Mouse (Mus musculus) heart, postnatal 0 days (tissue): ENCODE results near the gene Ero1lb. TPM values are rescaled to one million over a fixed set of nuclear protein-coding genes. Genes with fewer than 3 reads are reported as not detected.
"Not testable (repeated sequence)": the region's sequence is repeated elsewhere in the genome, so short reads cannot be mapped to it uniquely, and the experiment has no call there.

ENCODE experiments used
- ATAC-seq: fragments of 200-750 bp; cut with Nextera tagmentation; 2 replicates; pipeline ENCODE4 v1.8.0; 2017; ENCODE audit warnings: low read depth, moderate number of reproducible peaks, moderate library complexity; ENCODE audit not compliant: insufficient read depth
- DNase-seq: peaks from one replicate; pipeline ENCODE4 v3.0.0-alpha.2; 2016; ENCODE audit warnings: low spot score
- H3K27ac ChIP-seq: fragments of 300-500 bp; sonication (generic); 2 replicates; pipeline ENCODE4 v1.5.1; 2014; ENCODE audit warnings: low read depth, mild to moderate bottlenecking
- H3K27me3 ChIP-seq: fragments of 300-500 bp; sonication (generic); 2 replicates; pipeline ENCODE4 v1.6.1; 2014; ENCODE audit warnings: low read length, mixed read lengths; ENCODE audit not compliant: control insufficient read depth, insufficient read depth
- H3K36me3 ChIP-seq: fragments of 300-500 bp; sonication (generic); replicated peaks from 2 replicates; pipeline ENCODE4 v1.6.1; 2014; ENCODE audit warnings: low read length, mixed read lengths; ENCODE audit not compliant: control insufficient read depth, insufficient read depth
- H3K4me1 ChIP-seq: fragments of 300-500 bp; sonication (generic); 2 replicates; pipeline ENCODE4 v1.6.1; 2014; ENCODE audit warnings: antibody characterized with exemption; ENCODE audit not compliant: control insufficient read depth, insufficient read depth
- H3K4me2 ChIP-seq: fragments of 300-500 bp; sonication (generic); 2 replicates; pipeline ENCODE4 v1.6.1; 2014; ENCODE audit warnings: low read depth, mild to moderate bottlenecking, low read length, moderate library complexity
- H3K4me3 ChIP-seq: fragments of 300-500 bp; sonication (generic); 2 replicates; pipeline ENCODE4 v1.5.1; 2014; ENCODE audit warnings: low read depth, low read length
- H3K9ac ChIP-seq: fragments of 300-500 bp; sonication (generic); replicated peaks from 2 replicates; pipeline ENCODE4 v1.6.1; 2014; ENCODE audit warnings: low read depth, low read length, mixed read lengths
- H3K9me3 ChIP-seq: fragments of 300-500 bp; sonication (generic); replicated peaks from 2 replicates; pipeline ENCODE4 v1.6.1; 2016; ENCODE audit warnings: low read length; ENCODE audit not compliant: control insufficient read depth
- CTCF ChIP-seq: IDR thresholded peaks from 2 replicates; pipeline ENCODE4 v1.5.1; 2016; ENCODE audit warnings: antibody characterized with exemption, control low read depth, low read depth
- EP300 ChIP-seq: IDR thresholded peaks from 2 replicates; pipeline ENCODE4 v1.6.1; 2016; ENCODE audit warnings: antibody characterized with exemption, low read depth
- WGBS: fragments of 180-500 bp; shearing (Covaris S2); extraction: QIAGEN DNeasy Blood & Tissue Kit; methylation state at CpG from one replicate; pipeline ENCODE4 v1.1.7; 2014; 5-methylcytosine and 5-hydroxymethylcytosine counted together
- polyA plus RNA-seq: library from polyadenylated mRNA; unstranded; fragments of >200 nt; fragmentation: Nextera tagmentation; extraction: Ambion mirVana; gene quantifications from 2 replicates; pipeline ENCODE4 v1.2.1, GENCODE M21; 2015
- total RNA-seq: library from RNA; depleted of rRNA; stranded (reverse); fragments of >200 nt; gene quantifications from 2 replicates; pipeline ENCODE4 v1.2.3, GENCODE M21; 2014; ENCODE audit warnings: low replicate concordance

Gene Ero1lb
- total and polyA plus RNA-seq, 2 experiments from 2014 or later = 1.4 to 2.4 TPM

DNA sequence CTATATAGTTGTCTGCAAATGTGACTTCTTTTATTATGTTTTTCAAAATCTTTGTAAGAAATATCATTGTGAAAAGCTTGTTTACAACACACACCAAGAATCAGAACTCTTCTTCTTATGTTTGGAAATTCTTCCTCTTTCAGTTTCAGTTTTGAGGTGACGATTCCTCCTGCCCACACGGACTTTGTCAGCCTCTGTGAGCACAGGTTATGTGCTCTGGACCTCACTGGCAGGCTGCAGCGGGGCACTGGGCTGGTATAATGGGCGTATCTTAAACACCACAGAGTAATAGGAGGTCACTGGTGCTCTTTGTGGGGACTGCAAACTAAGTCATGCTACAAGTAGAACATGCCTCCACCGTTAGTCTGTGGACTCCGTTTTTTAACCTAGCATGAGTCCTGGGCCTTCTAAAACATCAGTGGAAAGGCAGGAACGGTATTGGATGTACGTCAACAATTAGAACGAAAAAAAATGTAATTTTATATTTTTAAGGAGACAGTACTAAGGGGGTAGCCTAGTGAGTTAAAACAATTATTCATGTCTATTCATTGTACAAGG, 9.4 kb downstream of the Ero1lb start:
- Histone ChIP-seq H3K4me3 (no peak overlapping the region), H3K27me3 (no peaks in the 10 kb centered on the region), H3K4me1 (no peaks in the 10 kb centered on the region), H3K9me3 (no peaks in the 10 kb centered on the region), H3K9ac (no peak overlapping the region), H3K4me2 (no peak overlapping the region), H3K27ac (no peak overlapping the region), H3K36me3 (no peaks in the 10 kb centered on the region)
- TF ChIP-seq EP300 (no peak), CTCF (no peak)
- ATAC-seq (no peak), DNase-seq (no peak)
- 82% methylated on average over 9 of the region's 9 CpGs for WGBS

DNA sequence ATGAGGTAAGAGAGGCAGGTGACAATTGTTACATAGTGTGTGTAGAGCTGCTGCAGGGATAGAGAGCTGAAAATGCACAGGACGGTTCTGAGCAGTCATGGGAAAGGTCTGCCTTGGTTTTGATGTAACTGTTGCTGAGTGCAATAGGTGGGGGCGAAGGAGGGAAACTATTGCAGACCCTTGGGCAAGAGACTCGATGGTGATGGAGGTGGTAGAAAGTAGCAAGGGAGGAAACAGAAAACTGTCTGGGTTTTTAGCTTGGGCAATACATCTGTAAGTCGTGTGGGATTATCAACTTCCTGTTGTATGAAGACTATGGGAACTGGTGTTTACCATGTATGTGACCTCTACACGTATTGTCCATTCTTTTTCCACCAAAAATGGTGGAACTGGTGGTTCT, 12.5 kb downstream of the Ero1lb start:
- 75% methylated on average over 5 of the region's 5 CpGs for WGBS
- no peak for DNase-seq
- Histone ChIP-seq H3K4me1 (no peaks in the 10 kb centered on the region), H3K27ac (no peak overlapping the region), H3K9me3 (no peaks in the 10 kb centered on the region), H3K4me2 (no peak overlapping the region), H3K27me3 (no peaks in the 10 kb centered on the region), H3K36me3 (no peaks in the 10 kb centered on the region), H3K9ac (no peak overlapping the region), H3K4me3 (no peak overlapping the region)
- TF ChIP-seq CTCF (no peak), EP300 (no peak)
- ATAC-seq = no peak

DNA sequence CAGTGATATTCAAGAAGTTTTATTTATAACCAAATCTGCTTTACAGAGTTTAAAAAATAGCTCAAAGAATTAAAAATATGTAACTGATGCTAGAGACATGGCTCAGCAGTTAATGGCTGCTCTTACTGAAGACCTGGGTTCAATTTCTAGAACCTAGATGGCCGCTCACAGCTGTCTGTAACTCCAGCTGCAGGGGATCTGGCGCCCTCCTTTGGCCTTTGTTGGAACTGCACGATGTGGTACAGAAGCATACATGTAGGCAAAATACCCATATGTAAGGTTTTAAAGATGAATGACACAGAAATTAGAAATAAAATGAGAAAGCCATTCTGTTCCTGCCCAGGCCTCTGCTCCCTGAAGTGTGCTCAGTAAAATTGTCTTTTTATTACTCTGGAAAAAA, 23.3 kb downstream of the Ero1lb start:
- H3K4me1 ChIP-seq = no peaks in the 10 kb centered on the region
- H3K9me3 ChIP-seq = no peaks in the 10 kb centered on the region
- WGBS = 9% methylated on average over 3 of the region's 3 CpGs
- no peak overlapping the region for H3K9ac ChIP-seq
- H3K4me3 ChIP-seq = no peak overlapping the region
- no peak overlapping the region for H3K27ac ChIP-seq
- TF ChIP-seq EP300 = no peak
- peak; percentile 73 for TF ChIP-seq CTCF
- H3K27me3 ChIP-seq = no peaks in the 10 kb centered on the region
- no peak for DNase-seq
- no peak overlapping the region for H3K4me2 ChIP-seq
- no peaks in the 10 kb centered on the region for H3K36me3 ChIP-seq
- no peak for ATAC-seq

DNA sequence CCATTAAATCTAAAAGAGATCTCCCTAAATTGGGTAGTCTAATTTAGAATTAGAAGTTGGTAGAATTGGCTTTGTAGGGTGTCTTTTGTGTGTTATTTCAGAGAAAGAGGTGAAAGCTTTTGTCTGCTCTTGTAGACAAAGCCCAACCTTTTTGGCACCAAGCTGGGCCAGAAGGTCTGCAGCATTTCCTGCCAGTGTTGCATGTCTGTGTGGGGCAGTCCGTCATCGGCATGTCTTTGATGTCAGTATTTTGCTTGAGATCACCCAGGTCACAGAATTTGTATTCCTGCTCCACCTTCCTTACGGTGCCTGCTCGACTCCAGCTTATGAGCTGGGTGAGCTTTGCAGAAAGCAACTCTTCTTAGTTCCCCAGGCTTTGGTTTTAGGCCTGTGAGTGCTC, 31.4 kb downstream of the Ero1lb start:
- H3K27ac ChIP-seq, H3K9me3 ChIP-seq, DNase-seq, H3K36me3 ChIP-seq, H3K4me3 ChIP-seq, H3K9ac ChIP-seq, H3K4me2 ChIP-seq, H3K27me3 ChIP-seq, H3K4me1 ChIP-seq, ATAC-seq: not testable (repeated sequence)
- WGBS = 56% methylated on average over 2 of the region's 4 CpGs

DNA sequence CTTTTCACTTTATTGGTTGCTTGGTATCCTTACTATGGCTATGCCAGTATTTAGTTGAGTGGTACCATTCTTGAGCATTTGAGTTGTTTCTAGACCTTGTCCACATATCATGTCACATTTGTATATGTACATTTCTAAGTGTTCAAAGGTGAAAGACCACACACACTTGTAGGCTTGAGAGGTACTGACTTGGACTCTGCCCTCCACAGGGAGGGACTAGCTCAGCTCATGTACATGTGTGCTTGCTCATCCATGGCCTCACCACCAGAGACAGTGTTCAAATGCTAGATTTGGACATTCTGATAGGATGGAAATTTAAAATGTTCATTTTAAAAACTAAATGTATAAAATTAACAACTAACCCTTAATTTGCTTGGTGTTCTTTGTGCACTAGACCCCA, 44.5 kb downstream of the Ero1lb start:
- not testable (repeated sequence) for DNase-seq, H3K4me2 ChIP-seq, H3K27ac ChIP-seq, H3K4me1 ChIP-seq, H3K27me3 ChIP-seq, H3K9ac ChIP-seq, H3K36me3 ChIP-seq, ATAC-seq, H3K9me3 ChIP-seq, H3K4me3 ChIP-seq

DNA sequence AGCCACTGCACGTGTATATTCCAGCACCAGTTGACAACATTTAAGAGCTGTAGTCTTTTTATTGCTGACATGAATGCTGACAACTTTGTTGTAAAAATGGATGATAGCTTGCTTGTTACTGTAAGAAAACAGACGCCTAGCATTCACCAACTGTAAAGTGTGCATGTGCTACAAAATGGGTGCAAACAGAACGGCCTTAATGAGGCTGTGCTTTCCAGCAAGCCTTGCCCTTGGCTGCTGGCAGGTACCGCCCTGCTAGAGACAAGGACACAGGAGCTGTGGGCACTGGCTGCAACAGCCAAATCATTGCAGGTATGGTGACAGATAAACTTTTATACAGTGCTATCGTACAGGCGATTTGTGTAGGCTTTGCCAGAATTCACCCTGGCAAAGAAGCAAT, 48.4 kb downstream of the Ero1lb start:
- ATAC-seq = not testable (repeated sequence)

DNA sequence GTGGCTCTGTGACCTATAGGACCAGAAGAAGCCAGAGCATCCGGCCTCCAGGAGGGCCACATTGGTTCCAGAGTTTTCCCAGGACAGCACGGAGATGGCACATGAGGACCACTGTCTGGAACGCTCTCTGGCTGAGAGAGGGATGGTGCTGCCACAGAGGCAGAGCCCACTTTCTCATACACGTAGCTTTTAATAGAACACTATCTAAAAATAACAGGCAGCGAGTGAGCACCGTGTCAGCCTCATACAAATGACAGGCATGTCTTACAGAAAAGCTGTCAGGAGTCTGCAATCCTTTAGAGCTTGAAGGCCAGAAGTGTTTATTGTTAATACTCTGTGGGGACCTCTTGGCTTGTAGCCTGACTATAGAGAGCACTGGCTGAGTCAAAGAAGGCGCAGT, 48.9 kb downstream of the Ero1lb start:
- not testable (repeated sequence) for H3K27me3 ChIP-seq, H3K4me1 ChIP-seq, H3K9me3 ChIP-seq, H3K36me3 ChIP-seq, H3K4me3 ChIP-seq, H3K9ac ChIP-seq
- Histone ChIP-seq H3K27ac (peak overlapping the region; percentile 69), H3K4me2 (peak overlapping the region; percentile 30; the same call in 1 of the 2 replicates)
- DNase-seq = peak; percentile 62
- 20% methylated on average over 7 of the region's 7 CpGs for WGBS
- peak; percentile 77 for ATAC-seq

More for the DNA sequence above, 48.4 kb downstream of the Ero1lb start:
- 39% methylated on average over 5 of the region's 6 CpGs for WGBS
- H3K27ac ChIP-seq = 0 out of 2 replicates have a peak overlapping the region, but pooled peaks have one; percentile 69
- not testable (repeated sequence) for H3K27me3 ChIP-seq, H3K4me3 ChIP-seq, H3K4me1 ChIP-seq, H3K36me3 ChIP-seq, H3K9me3 ChIP-seq, H3K9ac ChIP-seq, DNase-seq, H3K4me2 ChIP-seq

DNA sequence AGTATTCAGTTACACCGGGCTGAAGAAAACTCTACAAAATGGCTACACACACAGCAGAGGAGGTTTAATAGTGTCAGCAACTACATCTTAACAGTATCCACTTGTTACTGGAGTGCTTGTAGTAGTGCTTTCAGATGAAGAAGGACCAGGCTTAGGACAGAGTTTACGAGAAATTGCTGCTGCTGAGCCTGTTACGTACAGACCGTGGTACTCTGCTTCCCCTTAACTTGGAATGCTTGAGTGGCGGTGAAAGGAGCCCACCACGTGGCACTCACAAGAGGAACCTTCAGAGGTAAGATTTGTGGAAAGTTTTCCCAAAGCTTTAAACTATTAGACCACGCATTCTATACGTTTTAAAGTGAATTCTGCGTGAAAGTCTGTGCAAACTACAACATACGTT, 49.3 kb downstream of the Ero1lb start:
- not testable (repeated sequence) for H3K9ac ChIP-seq, H3K36me3 ChIP-seq, H3K27me3 ChIP-seq, H3K4me1 ChIP-seq, H3K4me3 ChIP-seq, H3K9me3 ChIP-seq
- 41% methylated on average over 10 of the region's 10 CpGs for WGBS
- peak overlapping the region; percentile 69 for H3K27ac ChIP-seq
- DNase-seq (peak; percentile 8), ATAC-seq (peak; percentile 35; the same call in 1 of the 2 replicates)
- H3K4me2 ChIP-seq = peak overlapping the region; percentile 30; the same call in 1 of the 2 replicates
